Mouse (Mus musculus) layer of hippocampus, adult 18-20 months (tissue): ENCODE data around the gene Ankrd55. TPM values are rescaled to one million over a fixed set of nuclear protein-coding genes. Genes with fewer than 3 reads are reported as not detected.

ENCODE experiments used
- DNase-seq, 2 experiments: peaks; one replicate each; pipeline ENCODE4 v3.0.0; 2022; ENCODE audit warnings: low spot score in 2 of 2
- long read RNA-seq: library from polyadenylated mRNA; stranded (forward); transcript quantifications from one replicate; pipeline ENCODE4 v2.0.0, GENCODE M21; 2021
- total RNA-seq, 2 experiments: library from RNA; stranded (reverse); gene quantifications; 2 replicates each; pipeline ENCODE4 v1.2.3; 2021

The Ankrd55 gene
- 1 to 10 TPM; 4.1 to 4.2 TPM for total RNA-seq
- long read RNA-seq, partial matches to known transcripts: 0 of 1 reads
- long read RNA-seq, other reads (novel, unspliced or antisense): 0 of 1 reads

DNA sequence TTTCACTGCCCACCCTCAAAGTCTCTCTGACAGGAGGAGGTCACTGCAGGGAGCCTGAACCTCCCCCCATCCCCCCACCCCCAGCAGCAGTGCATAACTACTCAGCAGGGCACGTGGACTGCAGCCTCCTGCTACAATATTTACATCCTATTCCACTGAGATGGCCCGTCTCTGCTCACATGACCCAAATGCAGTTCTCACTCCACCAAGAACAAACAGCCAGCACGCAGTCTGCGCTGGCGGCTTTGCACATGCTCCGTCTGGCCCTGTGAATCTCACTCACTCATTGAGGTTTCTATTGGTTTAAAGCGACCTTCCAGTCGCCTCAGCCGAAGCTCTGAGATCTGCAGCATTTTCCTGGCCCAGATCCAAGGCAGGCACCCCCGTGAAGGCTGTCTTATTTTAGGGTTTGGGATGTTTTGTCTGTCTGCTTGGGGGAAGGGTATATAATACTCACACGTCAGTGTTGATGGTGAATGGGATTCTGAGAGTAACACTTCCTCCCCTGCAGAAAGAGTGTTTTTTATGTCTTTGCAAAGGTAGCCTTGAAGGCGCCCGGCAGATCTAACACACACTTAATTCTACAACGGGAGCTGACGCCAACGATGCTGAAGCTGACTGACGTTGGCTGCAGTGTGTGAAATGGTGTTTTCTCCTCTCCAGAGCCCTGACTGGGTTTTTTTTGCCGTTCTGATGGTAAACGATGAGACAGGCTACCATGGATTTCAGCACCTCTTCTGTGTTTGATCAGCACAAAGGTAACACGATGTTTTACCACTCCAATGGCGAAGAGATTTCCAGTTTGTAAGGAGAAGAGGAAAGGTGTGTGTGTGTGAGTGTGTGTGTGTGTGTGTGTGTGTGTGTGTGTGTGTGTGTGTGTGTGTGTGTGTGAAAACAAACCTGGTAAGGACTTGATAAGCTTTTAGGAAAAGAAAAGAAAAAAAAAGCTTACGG, at the start of gene Ankrd55:
Ankrd55 (plus strand) TSS at position 227 of the 954 bp plus-strand sequence.
- peak; percentile 57 to 63 for DNase-seq

DNA sequence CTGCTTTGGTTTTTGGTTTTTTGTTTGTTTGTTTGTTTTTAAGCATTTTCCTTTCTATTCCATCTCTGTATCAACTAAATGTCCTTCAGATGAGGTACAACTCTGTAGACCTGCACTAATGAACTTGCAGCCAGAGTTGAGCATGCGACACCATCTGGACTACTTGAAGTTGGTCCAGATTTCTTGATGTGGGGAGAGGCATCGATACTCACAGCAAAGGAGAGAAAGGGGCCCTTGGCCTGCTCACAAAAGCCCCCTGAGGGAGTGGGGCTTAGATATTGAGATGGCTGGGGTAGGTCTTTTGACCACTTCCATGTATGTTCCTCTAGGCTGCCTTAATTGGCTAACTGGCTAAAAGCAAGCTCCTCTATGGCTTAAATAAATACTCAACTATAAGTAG, 49.0 kb upstream of the Ankrd55 start:
- no peak for DNase-seq

DNA sequence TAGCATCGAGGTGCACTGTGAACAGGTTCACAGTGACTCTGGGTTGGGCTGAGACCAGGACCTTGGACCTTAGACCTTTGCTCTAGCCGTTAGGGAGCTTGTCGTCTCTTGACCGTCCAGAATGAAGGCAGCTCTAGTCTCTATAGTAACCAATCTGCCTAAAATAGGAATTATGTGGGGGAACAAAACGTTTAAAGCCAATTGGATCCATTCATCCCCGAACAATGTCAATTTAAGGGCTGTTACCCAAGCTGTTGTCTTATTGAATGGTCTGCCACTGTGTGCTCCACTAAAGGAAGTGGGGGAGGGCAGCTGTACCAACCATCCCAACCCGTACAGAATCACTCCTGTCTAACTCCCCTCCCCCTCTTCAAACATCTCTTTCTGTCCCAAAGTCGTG, 46.8 kb upstream of the Ankrd55 start:
- no peak for DNase-seq

DNA sequence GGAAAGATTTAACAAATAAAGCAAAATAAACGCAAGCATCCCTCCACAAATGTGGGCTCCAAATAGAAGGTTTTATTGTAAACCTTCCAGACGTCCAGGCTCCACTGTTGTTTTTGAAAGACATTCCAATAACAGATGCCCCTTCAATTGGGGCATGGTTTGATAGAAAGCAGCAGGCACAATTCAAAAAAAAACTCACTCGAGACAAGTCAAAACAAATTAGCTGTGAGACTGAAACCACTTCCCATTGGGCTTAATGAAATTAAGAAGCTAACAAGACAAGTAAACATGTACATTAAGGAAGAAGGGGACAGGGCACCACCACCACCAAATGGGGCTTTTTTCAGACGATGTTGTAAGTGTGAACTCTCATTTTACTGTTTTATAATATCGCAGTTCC, 43.1 kb upstream of the Ankrd55 start:
- DNase-seq: no peak

GRCm38 (mm10) chr13:112251433-112251832, 36.8 kb upstream of the Ankrd55 start:
- DNase-seq: no peak

DNA sequence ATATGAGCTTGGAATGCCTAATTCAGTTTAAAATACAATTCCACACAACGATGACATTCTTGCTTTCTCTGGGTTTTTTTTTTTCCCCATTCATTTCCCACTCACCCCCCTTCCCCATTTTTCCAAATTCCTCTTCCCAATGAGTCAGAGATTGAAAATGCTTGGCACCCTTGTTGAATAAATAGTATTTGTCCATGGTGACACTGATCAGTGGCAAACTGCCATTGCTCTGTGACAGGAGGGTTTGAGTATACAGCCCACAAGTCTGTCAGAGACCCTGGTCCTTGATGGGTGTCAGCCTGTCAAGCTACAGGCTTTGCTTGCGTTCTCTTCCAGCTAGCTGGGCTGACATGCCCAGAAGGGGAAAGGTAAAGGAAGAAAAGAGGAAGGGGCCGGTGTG, 36.2 kb upstream of the Ankrd55 start:
- DNase-seq: no peak

DNA sequence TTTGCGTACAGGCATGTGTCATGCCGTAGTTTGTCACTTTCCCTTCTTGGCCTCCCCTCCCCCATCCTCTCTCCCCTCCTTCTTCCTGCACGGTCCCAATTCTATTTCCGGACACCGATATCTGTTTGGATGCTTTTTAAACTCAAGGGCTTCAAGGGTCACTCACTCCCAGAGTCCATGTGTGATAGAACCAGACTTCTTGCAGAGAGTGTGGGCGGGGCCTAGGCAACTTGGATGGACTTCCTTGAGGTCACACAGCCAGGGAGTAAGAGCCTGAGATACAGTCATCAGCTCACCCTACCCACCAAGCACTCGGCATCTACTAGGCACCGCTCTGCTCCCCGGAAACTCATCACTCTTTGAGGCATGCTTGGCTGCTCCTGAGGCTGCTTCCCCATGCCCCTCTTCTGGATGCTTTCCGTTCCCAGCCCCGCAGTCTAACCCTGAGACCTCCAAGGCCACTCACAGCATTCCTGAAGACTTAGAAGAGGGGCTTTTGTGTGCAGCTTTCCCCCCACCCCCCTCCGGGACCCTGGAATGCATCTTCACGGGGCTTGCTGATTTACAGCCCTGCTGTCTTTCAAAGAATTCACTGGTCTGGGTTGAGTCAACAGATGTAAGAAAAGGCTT, 35.1 kb upstream of the Ankrd55 start:
- DNase-seq: no peak

DNA sequence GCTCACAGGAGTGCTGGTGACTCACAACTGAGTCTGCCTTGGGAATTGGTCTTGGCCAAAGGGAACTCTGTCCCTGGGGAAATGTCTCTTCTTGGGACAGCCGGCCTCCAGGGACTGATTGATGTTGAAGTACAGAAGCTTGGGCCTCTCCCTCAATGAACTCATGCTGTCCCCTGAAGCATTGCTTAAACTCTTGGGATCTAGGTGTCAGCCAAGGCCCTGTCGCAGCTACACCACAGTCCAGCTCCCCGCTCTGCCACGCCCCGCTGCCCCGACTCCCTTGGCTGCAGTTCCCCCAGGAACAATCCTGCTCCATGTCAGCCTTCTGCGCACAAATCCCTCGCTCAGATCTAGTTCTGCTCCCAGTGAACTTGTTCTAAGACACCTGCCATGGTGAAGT, 34.1 kb upstream of the Ankrd55 start:
- no peak for DNase-seq

- DNase-seq: no peak
These were observed 32.4 kb upstream of the Ankrd55 start for GRCm38 (mm10) chr13:112255862-112256261.

GRCm38 (mm10) chr13:112258478-112258877, 29.8 kb upstream of the Ankrd55 start:
- no peak for DNase-seq

DNA sequence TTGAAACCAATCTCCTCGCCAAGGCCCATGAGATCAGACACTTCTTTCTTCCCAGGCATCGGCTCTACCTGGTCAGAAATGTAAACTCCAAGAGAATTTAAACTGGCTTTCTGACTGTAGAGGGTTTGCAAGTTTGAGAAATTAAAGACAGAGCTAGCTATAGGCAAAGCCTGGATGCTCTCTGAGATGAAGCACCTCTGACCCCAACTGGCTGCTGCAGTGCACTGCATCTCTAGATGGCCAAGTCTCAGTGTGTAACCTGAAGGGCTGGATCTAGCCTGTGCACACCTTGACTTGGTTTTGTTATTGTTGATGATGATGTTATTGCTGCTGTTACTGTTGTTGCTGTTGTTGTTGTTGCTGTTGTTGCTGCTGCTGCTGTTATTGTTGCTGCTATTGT, 28.9 kb upstream of the Ankrd55 start:
- peak; percentile 25 to 64 for DNase-seq

DNA sequence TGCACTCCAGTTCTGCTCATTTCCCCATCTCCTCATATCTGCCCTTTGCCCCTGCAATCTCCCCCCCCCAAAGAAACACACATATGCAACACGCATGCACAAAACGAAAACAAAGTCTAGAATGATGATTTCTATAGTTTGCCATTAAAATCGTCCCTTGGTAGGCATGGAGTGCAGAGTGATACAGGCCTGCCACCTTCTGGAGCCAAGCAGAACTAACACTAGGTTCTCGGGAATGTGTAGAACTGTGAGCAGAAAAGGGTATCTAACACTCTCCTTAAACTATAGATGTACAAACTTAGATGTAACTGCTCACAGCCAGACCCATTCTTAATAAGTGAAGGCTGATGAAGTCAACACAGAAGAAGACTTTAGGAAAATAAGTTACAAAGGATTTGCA, 23.6 kb upstream of the Ankrd55 start:
- peak in 1 of 2 experiments; percentile 48 for DNase-seq

GRCm38 (mm10) chr13:112271901-112272537, 16.2 kb upstream of the Ankrd55 start:
- DNase-seq: peak in 1 of 2 experiments; percentile 45

DNA sequence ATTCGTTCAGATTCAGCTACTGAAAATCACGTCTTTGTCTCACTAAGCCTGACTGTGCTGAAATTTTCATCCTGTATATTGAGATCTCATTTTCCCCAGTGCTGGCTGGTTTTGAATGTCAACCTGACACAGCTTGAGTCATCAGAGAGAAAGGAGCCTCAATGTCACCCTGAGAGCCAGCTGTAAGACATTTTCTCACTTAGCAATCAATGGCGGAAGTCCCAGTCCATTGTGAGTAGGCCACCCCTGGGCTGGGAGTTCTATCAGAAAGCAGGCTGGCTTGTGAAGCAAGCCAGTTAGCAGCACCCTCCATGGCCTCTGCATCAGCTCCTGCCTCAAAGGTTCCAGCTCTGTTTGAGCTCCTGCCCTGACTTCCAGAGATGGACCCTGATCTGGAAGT, 13.6 kb upstream of the Ankrd55 start:
- DNase-seq: no peak

- DNase-seq: no peak
These were observed 12.3 kb upstream of the Ankrd55 start for GRCm38 (mm10) chr13:112275951-112276350.

DNA sequence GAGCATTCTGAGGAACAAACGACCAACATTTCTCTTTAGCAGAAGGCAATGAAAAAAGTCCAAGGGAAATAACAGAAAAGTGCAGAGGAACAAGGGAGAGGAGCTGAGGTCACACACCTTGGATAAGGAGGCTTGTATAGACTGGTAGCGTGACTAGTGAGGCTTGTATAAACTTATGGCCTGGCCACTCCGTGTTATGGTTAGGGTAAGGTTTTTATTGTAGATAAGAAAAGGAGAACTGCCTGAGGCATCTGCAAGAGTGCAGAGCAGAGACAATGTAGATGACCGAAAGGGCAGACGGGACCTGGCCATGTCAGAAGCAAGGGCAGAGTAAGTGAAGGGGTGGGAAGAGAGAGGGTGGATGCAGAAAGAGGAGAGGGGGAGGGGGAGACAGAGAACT, 10.7 kb upstream of the Ankrd55 start:
- DNase-seq: no peak

- DNase-seq: peak in 1 of 2 experiments; percentile 32
These were observed 10.0 kb upstream of the Ankrd55 start for GRCm38 (mm10) chr13:112278251-112278650.

DNA sequence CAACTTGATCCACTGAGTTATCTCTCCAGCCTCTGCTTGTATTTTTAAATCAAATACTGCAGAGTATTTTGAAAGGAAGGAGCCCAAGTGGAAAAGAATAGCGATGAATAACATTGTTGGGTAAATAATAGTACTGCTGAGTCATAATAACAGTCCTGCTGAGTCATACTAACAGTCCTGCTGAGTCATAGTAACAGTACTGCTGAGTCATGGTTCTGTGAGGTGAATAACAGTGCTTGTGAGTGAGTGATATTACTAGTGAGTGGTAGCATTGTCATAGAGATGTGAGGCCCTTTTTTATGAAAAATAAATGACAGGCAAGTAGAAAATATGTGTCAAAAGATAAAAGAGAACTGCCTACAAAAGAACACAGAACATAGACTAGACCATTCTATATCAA, 1.1 kb upstream of the Ankrd55 start:
- DNase-seq: no peak

DNA sequence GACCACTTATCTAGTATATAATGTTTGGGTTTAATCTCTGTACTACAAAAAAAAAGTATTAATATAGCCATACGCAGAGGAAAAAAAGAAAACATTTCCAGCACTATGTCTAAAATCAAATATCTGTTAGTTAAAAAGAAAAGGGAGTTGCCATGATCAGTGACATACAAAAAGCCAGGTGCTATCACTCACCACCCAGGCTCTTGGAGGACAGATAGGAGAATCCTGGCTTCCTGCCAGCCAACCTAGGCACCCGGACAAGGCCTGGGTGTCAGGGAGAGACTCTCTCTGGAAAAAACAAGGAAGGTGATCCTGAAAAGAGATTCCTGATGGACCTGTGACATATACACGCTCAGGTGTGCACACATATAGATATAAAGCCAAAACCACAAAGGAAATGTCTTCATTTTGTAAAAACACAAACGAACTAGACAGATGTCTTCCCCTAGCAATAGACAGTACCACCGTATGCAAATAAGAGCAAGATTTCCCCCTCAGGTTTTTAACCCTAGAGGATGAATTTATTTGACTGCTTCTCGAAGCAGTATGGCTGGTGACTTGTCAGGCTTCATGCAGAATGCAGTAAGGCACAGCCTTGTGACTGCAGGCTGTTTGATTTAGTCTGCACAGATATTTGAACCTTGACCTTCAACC, 553 bp upstream of the Ankrd55 start:
- no peak for DNase-seq

GRCm38 (mm10) chr13:112289338-112289737, 1.1 kb downstream of the Ankrd55 start:
- no peak for DNase-seq

GRCm38 (mm10) chr13:112289981-112290380, 1.7 kb downstream of the Ankrd55 start:
- DNase-seq: no peak
